Mouse (Mus musculus): ENCODE data around the gene Wdhd1. TPM values are rescaled to one million over a fixed set of nuclear protein-coding genes. Genes with fewer than 3 reads are reported as not detected.

Wdhd1 gene
- total and polyA plus RNA-seq, 2 experiments from 2014 or later = 8.8 to 12.3 TPM

DNA sequence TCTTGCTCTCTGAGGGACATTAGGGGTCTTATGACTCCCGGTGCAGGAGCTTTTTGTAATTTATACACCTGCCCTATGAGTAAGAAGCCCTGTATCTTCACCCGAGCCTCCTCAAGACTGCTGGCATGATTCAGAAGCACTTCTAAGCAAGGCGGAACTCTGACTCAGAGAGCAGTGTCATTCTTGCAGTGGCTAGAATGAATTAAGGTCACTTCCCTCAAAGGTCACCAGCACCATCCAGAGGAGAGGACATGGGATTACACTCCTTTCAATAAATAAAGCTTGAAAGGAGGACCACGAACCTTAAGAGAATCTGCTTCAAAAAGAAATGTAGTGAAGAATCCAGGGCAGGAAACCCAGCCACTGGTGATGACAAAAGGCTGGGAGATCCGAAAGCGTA, 26.8 kb downstream of the Wdhd1 start:
- Histone ChIP-seq H3K9ac (replicated peaks; ENCODE audit: low read length, poor library complexity, severe bottlenecking) (no peak overlapping the region), H3K4me2 (ENCODE audit: low read depth, low read length, poor library complexity, severe bottlenecking) (no peak overlapping the region), H3K27ac (ENCODE audit: low read depth, low read length) (no peak overlapping the region), H3K4me1 (ENCODE audit: insufficient read depth, low read length) (no peaks in the 10 kb centered on the region), H3K4me3 (ENCODE audit: low read depth, low read length) (no peak overlapping the region), H3K36me3 (ENCODE audit: insufficient read depth, low read length) (peaks cover 14% of the 10 kb centered on the region; the same call in 1 of the 2 replicates), H3K9me3 (ENCODE audit: low read length) (no peaks in the 10 kb centered on the region), H3K27me3 (ENCODE audit: insufficient read depth, low read length) (no peaks in the 10 kb centered on the region)
- DNase-seq (ENCODE audit: low spot score) (peak; percentile 24), ATAC-seq (ENCODE audit: low FRiP score) (no peak)
- peak; percentile 59 for TF ChIP-seq CTCF (IDR thresholded peaks at IDR 0.05)
- 84% methylated on average over 6 of the region's 6 CpGs for WGBS

GRCm38 (mm10) chr14:47242753-47243152, 33.9 kb downstream of the Wdhd1 start:
- H3K4me2 ChIP-seq (ENCODE audit: low read depth, low read length, poor library complexity, severe bottlenecking) = no peak overlapping the region
- peaks cover 19% of the 10 kb centered on the region; the same call in 1 of the 2 replicates for H3K36me3 ChIP-seq (ENCODE audit: insufficient read depth, low read length)
- H3K27me3 ChIP-seq (ENCODE audit: insufficient read depth, low read length) = no peaks in the 10 kb centered on the region
- H3K4me1 ChIP-seq (ENCODE audit: insufficient read depth, low read length) = no peaks in the 10 kb centered on the region
- H3K9me3 ChIP-seq (ENCODE audit: low read length) = no peaks in the 10 kb centered on the region
- no peak for DNase-seq (ENCODE audit: low spot score)
- no peak overlapping the region for H3K9ac ChIP-seq (replicated peaks; ENCODE audit: low read length, poor library complexity, severe bottlenecking)
- TF ChIP-seq CTCF (IDR thresholded peaks at IDR 0.05) = no peak
- no peak overlapping the region for H3K27ac ChIP-seq (ENCODE audit: low read depth, low read length)
- H3K4me3 ChIP-seq (ENCODE audit: low read depth, low read length) = no peak overlapping the region
- no peak for ATAC-seq (ENCODE audit: low FRiP score)
- WGBS = 69% methylated on average over 4 of the region's 4 CpGs

DNA sequence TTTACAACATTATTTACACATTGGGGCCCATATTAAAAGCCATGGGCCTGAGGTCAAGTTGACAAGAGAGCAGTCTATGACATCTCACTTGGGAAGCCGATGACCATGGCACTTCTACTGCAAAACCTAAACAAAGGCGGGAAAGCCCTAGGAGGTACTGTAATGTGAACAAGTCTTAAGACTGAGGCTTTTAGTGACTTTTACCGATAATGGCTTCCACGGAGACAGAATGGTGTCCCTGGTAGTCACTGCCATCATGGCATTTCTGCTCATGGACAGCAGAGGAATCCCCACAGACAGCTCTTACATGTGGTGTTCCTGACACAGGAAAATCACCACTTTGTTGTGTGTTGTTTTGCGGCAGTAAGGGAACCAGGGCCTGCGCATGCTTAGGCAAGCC, 35.6 kb downstream of the Wdhd1 start:
- Histone ChIP-seq H3K36me3 (ENCODE audit: insufficient read depth, low read length) (peaks cover 10% of the 10 kb centered on the region; the same call in 1 of the 2 replicates), H3K27ac (ENCODE audit: low read depth, low read length) (no peak overlapping the region), H3K27me3 (ENCODE audit: insufficient read depth, low read length) (no peaks in the 10 kb centered on the region), H3K9me3 (ENCODE audit: low read length) (no peaks in the 10 kb centered on the region), H3K4me1 (ENCODE audit: insufficient read depth, low read length) (no peaks in the 10 kb centered on the region), H3K9ac (replicated peaks; ENCODE audit: low read length, poor library complexity, severe bottlenecking) (no peak overlapping the region), H3K4me3 (ENCODE audit: low read depth, low read length) (no peak overlapping the region), H3K4me2 (ENCODE audit: low read depth, low read length, poor library complexity, severe bottlenecking) (no peak overlapping the region)
- DNase-seq (ENCODE audit: low spot score) = no peak
- ATAC-seq (ENCODE audit: low FRiP score) = no peak
- 98% methylated on average over 6 of the region's 6 CpGs for WGBS
- TF ChIP-seq CTCF (IDR thresholded peaks at IDR 0.05) = no peak

GRCm38 (mm10) chr14:47240600-47240999, 36.1 kb downstream of the Wdhd1 start:
- H3K4me1 ChIP-seq (ENCODE audit: insufficient read depth, low read length) = no peaks in the 10 kb centered on the region
- H3K9me3 ChIP-seq (ENCODE audit: low read length) = no peaks in the 10 kb centered on the region
- H3K4me3 ChIP-seq (ENCODE audit: low read depth, low read length) = no peak overlapping the region
- TF ChIP-seq CTCF (IDR thresholded peaks at IDR 0.05) = no peak
- 96% methylated on average over 1 of the region's 1 CpGs for WGBS
- H3K27me3 ChIP-seq (ENCODE audit: insufficient read depth, low read length) = no peaks in the 10 kb centered on the region
- peaks cover 10% of the 10 kb centered on the region; the same call in 1 of the 2 replicates for H3K36me3 ChIP-seq (ENCODE audit: insufficient read depth, low read length)
- no peak overlapping the region for H3K27ac ChIP-seq (ENCODE audit: low read depth, low read length)
- H3K9ac ChIP-seq (replicated peaks; ENCODE audit: low read length, poor library complexity, severe bottlenecking) = no peak overlapping the region
- ATAC-seq (ENCODE audit: low FRiP score) = no peak
- no peak overlapping the region for H3K4me2 ChIP-seq (ENCODE audit: low read depth, low read length, poor library complexity, severe bottlenecking)
- DNase-seq (ENCODE audit: low spot score) = no peak

DNA sequence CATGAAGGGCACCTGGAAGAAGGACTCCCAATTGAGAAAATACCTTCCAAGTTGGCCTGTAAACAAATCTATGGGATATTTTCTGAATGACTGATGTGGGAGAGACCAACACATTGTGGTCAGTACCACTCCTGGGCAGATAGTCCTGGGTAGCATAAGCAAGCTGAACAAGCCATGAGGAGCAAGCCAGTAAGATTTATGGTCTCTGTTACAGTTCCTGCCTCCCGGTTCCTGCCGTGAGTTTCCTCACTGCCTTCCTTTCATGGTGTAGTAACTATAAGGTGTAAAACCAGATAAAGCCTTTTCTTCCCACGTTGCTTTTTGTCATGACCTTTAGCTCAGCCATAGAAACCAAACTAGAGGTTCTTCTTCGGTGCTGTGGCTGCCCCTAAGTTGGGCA, 39.4 kb downstream of the Wdhd1 start:
- DNase-seq (ENCODE audit: low spot score) (no peak), ATAC-seq (ENCODE audit: low FRiP score) (no peak)
- H3K9ac ChIP-seq (replicated peaks; ENCODE audit: low read length, poor library complexity, severe bottlenecking) = no peak overlapping the region
- H3K4me2 ChIP-seq (ENCODE audit: low read depth, low read length, poor library complexity, severe bottlenecking) = no peak overlapping the region
- H3K4me3 ChIP-seq (ENCODE audit: low read depth, low read length) = no peak overlapping the region
- no peaks in the 10 kb centered on the region for H3K27me3 ChIP-seq (ENCODE audit: insufficient read depth, low read length)
- no peak for TF ChIP-seq CTCF (IDR thresholded peaks at IDR 0.05)
- H3K9me3 ChIP-seq (ENCODE audit: low read length) = no peaks in the 10 kb centered on the region
- peaks cover 2% of the 10 kb centered on the region; the same call in 1 of the 2 replicates for H3K36me3 ChIP-seq (ENCODE audit: insufficient read depth, low read length)
- no peak overlapping the region for H3K27ac ChIP-seq (ENCODE audit: low read depth, low read length)
- no peaks in the 10 kb centered on the region for H3K4me1 ChIP-seq (ENCODE audit: insufficient read depth, low read length)
- WGBS = 88% methylated on average over 4 of the region's 4 CpGs

DNA sequence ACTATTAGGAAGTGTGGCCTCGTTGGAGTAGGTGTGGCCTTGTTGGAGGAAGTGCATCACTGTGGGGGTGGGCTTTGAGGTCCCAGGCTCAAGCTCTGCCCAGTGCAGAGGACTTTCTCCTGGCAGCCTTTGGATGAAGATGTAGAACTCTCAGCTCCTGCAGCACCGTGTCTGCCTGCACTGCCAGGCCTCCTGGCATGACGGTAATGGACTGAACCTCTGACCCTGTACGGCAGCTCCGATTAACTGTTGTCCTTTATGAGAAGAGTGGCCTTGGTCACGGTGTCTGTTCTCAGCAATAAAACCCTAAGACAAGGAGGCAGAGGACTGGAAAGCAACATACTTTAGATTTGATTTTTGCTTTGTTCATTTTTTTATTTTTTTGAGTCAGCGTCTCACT, 40.2 kb downstream of the Wdhd1 start:
- Histone ChIP-seq H3K9ac (replicated peaks; ENCODE audit: low read length, poor library complexity, severe bottlenecking) (no peak overlapping the region), H3K27me3 (ENCODE audit: insufficient read depth, low read length) (no peaks in the 10 kb centered on the region), H3K4me3 (ENCODE audit: low read depth, low read length) (no peak overlapping the region), H3K27ac (ENCODE audit: low read depth, low read length) (no peak overlapping the region), H3K4me2 (ENCODE audit: low read depth, low read length, poor library complexity, severe bottlenecking) (no peak overlapping the region), H3K9me3 (ENCODE audit: low read length) (no peaks in the 10 kb centered on the region), H3K4me1 (ENCODE audit: insufficient read depth, low read length) (no peaks in the 10 kb centered on the region), H3K36me3 (ENCODE audit: insufficient read depth, low read length) (peaks cover 2% of the 10 kb centered on the region; the same call in 1 of the 2 replicates)
- 94% methylated on average over 7 of the region's 7 CpGs for WGBS
- DNase-seq (ENCODE audit: low spot score) (no peak), ATAC-seq (ENCODE audit: low FRiP score) (no peak)
- TF ChIP-seq CTCF (IDR thresholded peaks at IDR 0.05) = no peak
